Mouse (Mus musculus): ENCODE measurements around the gene Nae1.
"Not testable (repeated sequence)": the region's sequence is repeated elsewhere in the genome, so short reads cannot be mapped to it uniquely, and the experiment has no call there.

Nae1 gene

DNA sequence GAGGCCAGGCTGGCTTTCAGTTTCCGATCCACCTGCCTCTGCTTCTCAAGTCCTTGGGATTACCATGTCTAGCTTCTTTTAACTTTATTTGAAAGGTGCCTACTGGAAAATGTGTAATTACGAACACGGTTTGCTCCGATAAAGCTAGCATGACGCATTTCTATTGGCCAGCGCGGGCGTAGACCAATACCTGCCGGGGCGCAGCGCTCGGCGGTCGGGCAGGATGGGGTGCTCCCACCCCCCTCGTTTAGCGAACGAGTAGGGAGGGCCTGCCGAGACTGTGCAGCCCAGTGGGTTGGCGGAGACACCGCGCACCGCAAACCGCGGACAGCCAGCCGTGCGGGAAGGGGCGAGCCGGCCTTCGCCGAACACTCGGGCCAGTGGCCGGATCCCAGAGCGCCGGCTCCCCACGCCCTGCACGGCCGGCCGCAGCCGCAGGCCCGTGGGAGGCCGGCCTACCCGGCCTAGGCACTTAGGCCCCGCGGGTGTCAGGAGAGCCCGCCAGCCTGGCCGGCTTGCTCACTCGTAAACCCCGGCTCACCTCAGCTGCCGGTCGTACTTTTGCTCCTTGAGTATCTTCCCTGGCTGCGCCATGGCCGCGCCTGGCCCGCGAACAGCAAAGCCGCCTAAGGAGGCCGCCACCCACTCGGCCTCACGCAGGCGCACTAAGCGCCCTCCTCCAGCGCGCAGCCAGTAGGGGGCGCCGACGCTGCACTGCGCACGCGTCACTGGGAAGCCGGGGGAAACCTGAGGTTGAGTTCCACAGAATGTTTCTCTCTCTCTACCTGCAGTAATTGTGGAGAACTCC is at the start of gene Nae1, which contains the start of gene Car7:
Gene Nae1 (minus strand): TSS at position 667 of the 808 bp plus-strand sequence.
Gene Car7 (plus strand): TSS at position 719 of the 808 bp plus-strand sequence.
- peak; percentile 95 for DNase-seq

DNA sequence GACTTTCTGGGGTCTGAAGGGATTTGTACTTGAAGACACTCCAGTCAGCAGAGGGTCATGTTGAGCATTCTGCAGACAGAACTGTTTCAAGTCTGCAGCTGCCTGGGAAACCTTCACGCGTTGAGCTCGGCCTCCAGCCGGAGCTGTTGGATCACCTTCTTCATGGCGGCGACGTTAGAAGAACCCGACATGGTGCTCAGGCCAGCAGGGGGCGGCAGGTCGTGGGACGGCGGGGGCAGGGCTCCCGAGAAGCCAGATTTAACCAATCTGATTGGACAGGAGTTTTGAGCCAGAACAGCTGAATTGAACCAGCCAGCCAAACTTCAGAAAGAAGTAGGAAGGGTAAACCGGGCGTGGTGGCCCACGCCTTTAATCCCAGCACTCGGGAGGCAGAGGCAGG is 43.2 kb upstream of the Nae1 start:
- DNase-seq = not testable (repeated sequence)

DNA sequence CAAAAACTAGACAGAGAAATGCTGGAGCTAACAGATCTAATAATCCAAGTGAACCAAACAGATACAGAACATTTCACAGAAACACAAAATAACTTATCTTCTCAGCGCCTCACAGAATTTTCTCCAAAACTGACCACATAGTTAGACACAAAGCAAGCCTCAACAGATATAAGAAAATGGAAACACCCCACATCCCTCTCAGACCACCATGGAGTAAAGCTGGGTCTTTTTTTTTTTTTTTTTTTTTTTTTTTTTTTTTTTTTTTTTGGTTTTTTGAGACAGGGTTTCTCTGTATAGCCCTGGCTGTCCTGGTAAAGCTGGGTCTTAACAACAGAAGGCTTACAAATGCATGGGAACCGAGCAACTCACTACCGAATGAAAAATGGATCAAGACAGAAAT is 42.4 kb upstream of the Nae1 start:
- no peak for DNase-seq

DNA sequence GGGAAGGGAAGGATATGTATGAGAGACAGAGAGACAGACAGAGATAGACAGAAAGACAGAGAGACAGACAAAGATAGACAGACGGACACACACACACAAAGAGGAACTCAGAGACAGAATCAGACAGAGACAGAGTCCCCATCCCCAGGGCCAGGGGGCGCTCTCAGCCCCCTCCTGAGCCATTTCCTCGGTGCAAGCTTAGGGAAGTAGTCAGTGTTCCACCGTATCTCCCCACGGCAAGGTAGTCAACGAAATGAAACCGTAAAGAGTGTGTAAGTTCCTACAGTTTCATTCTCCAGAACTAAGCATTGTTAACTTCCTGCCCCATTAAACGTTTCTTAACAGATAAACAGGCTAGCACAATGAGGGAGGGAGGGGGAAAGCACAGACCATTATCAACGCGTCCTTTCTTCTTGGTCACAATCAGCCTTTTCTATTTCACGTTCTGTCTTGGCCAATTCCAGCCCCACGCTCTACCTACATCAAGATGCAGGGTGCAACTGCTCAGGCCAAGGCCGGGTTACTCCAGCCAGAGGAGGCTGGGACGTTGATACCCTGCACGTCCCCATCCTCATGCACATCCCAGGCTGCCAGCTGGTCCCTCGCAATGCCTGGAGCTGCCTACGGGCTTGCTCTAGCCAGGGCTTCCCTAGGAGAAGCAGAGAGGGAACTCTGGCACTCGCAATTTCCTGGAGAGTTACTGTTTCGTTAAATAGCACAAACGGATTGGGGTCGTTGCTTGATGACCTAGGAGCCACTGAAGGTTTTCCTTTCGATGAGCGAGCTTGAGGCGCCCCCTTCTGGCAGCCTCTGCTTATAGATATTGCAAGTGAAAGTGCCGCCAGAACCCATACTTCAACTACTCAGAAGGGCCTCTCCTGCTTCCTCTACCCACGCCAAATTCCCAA is 36.3 kb upstream of the Nae1 start:
- peak; percentile 89 for DNase-seq

DNA sequence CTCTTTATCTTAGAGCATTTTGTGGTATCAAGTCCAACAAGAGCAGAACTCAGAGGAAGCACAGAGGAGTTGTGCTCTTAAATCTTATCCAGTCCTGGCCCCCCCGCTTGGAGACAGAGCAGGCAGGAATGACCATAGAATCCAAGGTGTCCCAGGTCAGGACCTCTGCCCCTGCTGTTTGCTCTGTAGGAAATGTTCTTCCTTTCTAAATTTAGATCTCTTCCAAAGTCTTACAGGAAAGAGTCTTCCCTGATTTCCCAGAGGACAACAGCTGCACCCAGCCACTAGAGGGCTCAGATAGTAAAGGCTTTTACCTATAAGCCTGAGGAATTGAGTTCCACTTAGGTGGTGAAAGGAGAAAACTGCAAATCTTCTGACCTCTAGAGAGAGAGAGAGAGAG is 35.1 kb upstream of the Nae1 start:
- peak; percentile 11 for DNase-seq

DNA sequence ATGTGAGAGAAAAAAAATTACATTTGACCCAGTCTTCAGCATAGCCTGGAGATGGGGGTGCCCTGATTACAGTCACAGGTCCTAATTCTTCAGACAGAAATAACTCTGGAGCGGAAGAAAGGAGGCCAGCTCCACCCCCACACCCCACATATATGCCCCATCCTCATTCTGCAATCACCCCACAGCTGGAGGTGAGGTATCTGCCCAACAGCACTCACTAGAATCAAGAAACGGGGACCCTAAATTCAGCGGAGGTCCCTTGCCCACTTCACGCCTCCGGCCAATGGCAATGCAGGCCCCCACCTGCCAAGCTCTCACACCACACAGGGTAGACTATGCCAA is 31.0 kb upstream of the Nae1 start:
- DNase-seq = no peak

DNA sequence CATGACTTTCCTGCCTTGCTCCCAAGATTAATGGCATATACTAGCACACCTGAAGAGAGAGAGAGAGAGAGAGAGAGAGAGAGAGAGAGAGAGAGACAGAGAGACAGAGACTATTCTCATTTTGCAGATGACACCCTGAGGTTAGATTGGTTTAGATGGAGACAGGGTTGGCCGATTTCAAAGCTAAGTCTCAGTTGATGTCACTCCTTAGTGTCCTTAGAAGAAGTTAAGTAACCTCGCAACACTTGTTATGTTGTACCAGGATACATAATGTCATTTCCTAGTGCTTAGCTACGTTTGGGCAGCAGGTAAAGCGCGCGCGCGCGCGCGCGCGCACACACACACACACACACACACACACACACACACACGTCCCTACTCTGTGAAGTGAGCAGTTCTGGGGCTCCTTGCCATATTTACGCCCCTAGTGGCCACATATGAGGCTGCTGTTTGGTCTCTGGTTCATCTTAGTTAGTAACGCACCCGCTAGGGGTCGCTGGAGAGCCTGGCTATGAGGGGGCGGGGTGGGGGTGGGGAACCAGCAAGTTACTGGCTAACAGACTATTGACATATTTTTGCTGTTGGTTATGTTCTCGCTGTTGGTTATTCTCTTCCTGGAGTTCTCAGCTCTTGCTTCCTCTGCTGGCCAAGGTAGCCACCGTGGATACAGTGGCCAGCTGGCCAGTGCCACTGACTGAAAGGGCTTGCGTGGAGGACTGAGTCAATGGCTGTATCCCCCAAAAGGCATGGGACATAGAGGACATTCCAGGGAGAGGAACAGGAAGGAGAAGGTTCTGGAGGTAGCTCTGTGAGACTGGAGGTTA is 30.4 kb upstream of the Nae1 start:
- peak; percentile 87 for DNase-seq

DNA sequence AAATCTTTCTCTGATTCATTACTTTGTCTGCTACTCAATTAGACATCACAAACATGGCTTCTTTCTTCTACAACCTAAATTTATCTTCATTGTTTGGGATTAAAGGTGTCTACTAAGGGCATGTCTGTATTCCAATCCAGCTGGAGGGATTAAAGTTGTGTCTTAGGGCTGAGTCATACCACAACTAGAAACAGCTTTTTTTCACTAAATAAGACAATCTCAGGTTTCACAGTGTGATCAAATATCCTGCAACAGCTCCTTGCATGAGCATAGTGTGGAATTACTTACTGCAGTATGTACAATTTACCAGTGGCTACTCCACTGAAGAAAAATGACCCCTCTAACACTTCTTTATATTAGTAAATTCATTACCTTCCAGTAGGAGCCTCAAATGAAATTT is 26.3 kb upstream of the Nae1 start:
- DNase-seq = no peak

DNA sequence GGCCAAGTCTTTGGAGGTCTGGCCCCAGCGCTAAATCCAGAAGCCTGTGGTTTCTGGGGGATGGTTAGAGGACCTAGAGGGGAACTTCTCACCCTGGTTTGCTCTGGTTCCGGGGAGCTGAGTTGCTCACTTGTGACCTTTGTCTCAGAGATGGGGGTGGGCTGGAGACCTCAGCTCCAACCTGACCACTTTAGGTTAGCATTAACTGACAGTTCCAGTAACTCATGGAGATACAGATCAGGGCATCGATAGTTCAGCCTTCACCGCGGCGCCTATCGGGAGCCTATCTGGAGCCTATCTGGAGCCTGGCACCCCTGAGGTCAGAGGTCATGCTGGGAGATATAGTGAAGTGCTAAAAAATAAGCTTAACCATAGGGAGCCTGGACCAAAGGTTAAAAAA is 22.8 kb upstream of the Nae1 start:
- DNase-seq = no peak

DNA sequence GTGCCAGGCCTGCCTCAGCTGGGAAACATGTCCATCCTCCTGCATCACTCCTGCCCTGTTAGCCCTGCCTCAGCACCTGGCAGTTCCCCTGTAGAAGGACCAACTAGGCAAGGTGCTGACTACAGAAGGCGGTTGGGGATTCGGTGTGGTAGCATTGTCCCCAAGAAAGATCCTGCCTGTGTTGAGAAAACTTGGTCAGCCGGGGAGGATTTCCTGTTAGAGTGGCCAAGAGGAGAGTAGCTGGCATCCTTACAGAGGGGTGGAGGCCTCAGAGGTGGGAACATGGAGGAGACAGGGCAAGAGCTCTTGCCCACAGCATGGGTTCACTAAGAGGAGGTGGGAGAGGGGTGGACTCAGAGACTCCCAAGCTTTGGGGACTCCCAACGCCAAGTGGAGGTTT is 20.8 kb upstream of the Nae1 start:
- DNase-seq = no peak

DNA sequence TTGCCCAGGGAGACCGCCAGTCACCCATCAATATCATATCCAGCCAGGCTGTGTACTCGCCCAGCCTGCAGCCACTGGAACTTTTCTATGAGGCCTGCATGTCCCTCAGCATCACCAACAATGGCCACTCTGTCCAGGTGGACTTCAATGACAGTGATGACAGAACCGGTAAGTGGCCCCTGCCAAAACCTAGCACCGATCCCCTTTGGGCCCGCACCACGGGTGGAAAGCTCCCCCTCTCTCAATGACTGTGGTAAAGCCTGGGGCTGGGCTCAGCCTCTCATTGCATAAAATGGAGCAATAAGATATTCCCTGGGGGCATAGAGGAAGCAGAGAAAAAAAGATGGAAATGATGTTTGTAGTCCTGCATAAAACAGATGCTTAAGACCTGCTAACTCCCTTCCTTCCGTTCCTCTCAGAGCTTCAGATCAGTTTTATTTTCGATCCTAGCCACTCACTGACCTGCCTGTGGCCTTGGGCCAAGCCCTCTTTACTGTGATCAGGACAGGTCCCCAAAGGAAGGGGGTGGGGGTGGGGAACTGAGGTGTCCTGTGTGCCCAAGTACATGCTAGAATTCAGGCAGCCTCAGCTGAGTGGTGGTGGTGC is 9.1 kb upstream of the Nae1 start:
- no peak for DNase-seq

DNA sequence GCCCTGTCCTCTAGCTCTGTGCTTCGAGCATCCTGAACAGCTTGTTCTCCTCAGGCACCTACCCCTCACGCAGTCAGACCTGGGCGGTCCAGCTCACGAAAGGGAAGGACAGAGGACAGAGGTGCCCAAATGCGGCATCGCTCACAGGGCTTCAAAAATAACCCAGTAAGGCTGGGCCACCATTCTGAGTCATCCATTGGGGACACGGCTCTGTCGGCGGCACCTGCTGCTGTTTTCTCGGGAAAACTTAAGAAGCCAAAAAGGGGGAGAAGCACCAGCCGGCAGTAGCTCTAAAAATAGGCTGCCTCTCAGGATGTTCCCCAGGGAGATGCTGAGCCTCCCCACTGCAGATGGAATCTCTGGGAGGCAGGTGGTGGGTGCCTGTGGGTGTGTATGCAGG is 7.7 kb upstream of the Nae1 start:
- no peak for DNase-seq

DNA sequence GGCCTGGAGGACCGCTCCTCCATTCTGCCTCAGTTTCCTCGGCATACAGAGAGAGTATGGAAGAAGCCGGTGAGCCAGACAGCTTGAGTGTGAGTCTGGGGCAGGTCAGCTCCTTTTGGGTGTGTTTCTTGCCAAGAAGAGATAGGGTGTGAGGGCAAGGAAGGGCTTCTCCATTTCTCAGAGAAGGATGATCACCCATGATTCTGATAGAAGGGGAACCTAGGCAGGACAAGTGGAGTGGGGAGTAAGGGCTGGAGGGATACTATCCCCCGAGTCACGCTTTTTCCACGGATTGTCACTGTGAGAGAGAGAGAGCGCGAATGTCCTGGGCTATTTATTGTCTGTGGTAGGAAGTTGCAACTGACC is 7.1 kb upstream of the Nae1 start:
- DNase-seq = no peak

DNA sequence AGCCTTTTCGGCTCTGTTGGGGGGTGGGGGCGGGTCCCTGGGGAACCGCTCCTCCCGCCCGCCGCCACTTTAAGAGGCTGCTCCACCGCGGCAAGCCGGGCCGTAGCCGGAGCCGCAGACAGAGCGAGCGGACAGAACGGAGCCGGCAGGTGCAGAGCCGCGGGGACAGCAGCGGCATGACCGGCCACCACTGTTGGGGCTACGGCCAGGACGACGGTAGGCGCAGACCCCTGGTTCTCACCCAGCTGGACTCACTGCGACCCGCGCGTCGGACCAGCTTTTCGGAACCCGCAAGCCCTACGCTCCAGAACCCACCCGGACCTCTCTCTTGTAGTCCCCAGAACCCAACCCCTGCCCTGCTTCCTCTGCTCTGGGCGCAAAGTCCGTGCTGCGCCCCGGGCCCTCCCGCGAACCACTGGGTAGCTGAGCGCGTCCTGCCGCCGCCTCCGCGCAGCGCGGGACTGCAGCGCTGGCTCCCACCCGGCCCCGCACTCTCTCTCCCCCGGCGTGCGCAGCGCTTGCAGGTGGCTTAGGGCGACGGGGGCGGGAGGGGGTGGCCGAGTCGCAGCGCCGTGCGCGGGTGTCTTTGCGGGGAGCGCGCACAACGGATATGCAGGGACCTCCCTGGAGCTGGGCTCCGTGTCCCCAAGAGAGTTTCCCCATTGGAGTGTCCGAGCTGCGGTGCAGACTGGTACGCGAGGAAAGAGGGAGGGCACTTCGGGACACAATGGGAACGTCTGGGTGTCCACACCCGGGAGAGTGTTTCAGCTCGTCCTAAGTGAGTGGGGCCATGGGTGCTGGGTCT is 6.5 kb upstream of the Nae1 start:
- DNase-seq = no peak

DNA sequence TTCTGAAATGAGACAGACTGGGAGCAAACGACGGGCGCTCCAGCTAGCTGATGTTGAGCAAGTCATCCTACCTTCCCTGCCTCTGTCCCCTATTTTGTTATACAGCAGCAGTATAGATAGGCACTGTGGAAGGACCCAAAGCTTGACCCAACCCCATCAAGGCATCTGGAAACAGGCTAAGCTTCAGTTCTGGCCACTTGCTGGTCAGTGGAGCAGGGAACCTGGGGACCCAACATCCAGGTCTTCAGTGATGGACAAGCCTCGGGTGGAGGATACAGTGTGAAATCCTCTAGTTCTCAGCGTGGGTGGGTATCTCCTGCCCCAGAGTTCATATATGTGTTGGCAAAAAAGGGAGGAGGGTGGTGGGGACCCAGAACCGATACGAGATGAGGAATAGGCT is 5.8 kb upstream of the Nae1 start:
- DNase-seq = no peak

DNA sequence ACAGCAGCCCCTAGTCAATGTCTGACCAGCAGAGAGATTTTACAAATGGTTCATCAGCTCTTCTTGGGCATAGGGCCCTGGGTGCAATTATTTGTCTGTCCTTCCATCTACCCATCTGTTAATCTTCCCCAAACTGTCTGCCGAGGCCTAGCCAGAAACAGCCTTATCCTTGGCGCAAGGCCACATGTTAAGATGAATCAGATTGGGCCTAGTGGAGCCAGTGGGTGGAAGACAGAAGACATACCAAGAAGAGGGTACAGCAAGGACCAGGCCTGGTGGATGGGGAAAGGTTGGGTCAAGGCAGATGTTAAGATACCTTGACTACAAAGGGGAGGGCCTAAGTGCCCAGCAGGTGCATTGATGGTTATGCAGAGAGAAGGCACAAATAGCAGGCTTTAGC is 5.1 kb upstream of the Nae1 start:
- no peak for DNase-seq

DNA sequence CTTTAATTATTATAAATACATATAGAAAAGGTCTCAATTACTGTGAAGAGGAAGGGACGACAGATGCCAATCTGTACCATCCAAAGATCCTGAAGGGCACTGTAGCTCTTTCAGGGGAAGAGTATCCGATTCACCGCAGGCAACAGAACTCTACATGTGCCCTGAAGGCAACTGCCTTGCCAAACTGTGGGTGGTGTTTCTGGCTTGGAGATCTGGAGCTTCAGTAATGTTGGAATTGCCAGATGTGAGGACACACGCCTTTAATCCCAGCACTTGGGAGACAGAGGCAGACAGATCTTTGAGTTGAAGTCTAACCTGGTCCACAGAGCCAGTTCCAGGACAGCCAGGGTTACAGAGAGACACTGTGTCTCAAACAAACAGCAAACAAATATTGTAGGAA is 4.5 kb upstream of the Nae1 start:
- DNase-seq = no peak

DNA sequence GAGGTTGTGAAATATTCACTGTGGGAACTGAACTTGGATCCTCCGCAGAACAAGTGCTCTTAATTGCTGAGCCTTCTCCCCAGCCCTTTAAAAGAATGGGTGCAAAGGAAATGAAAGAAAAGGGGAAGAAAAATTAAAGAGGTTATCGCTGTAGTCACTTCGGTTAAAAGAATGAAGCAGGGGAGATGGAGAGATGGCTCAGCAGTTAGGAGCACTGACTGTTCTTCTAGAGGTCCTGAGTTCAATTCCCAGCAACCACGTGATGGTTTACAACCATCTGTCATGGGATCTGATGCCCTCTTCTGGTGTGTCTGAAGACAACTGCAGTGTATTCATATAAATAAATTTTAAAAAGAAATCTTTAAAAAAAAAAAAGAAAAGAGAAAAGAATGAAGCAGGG is 1.6 kb upstream of the Nae1 start:
- no peak for DNase-seq

DNA sequence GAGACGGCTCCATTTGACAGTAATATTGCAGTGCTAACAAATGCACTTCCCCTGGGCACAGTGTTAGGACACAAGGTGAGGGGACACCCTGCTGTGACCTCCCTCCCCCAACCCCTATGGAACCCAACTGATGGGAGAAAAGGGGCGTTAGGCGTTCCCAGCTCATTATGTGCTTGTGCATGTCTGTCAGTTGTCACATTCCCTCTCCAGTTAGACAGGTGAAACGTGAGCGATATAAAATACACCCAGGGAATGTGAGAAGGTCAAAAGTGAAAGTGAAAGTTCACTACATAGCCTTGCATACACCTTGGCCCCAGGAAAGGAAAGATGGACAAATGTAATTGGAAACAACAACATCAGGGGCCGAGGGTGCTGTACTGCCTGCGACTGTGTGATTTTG is 941 bp upstream of the Nae1 start:
- DNase-seq = no peak

DNA sequence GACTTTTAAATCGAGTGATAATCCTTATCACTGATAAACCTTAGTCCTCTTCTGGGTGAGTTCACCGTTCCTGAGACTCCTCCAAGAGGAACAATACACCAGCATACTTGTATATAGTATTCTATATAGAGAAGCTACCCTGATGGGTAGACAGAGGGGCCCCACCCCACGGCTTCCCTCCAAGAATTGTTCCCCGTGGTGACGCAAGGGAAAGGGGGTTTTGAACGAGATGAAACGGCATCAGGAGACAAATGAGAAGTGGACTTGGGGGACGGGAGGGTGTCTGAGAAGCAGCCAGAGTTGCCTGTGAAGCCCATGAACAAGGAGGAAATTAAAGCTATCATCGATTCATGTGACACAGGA is 323 bp upstream of the Nae1 start:
- no peak for DNase-seq

DNA sequence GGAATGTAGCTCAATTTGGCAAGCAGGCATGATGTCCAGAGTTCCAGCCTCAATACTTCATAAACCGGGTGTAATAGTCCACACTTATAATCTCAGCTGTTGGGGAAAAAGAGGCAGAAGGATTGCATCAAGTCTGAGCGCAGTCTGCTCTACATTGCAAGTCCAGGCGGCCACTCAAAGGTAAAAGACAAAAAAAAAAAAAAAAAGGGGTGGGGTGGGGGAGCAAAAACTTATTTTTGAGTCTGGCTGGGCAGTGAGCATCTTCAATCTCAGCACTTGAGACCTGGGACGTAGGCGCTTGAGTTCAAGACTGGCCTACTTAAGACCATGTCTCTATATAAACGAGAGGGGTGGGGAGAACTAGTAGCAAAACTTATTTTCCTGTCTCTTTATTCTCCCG is 886 bp downstream of the Nae1 start:
- DNase-seq = no peak

DNA sequence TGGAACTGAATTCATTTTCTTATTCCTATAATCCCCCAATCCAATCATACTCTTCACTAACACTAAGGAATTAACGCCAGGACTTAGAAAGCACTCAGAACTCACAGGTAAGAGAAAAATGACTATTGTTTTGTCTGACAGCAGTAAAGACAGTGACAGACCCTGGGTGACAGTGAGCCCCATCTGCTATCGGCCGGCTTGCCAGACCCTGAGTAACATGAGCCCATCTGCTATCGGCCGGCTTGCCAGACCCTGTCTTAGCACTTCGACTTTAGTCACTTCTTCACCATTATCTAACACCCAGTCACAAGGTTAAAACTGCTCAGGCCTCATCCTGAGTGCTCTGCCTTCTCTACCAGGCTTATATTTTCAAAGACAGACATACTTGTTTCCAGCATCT is 4.8 kb downstream of the Nae1 start:
- DNase-seq = no peak
